Mouse (Mus musculus): Measurements from ENCODE around the gene Lpin2. TPM values are rescaled to one million over a fixed set of nuclear protein-coding genes. Genes with fewer than 3 reads are reported as not detected.

The Lpin2 gene
- total RNA-seq (2017) = 60.3 to 91.9 TPM (median 84.4 TPM) in 3 replicates

- ATAC-seq (replicated peaks; ENCODE audit: insufficient number of reproducible peaks, low FRiP score, low TSS enrichment, poor library complexity, severe bottlenecking) = peak; percentile 74
Measured at GRCm38 (mm10) chr17:71182211-71182721, at the start of gene Lpin2. Gene Lpin2, plus strand, starts transcription at chr17:71182560.

DNA sequence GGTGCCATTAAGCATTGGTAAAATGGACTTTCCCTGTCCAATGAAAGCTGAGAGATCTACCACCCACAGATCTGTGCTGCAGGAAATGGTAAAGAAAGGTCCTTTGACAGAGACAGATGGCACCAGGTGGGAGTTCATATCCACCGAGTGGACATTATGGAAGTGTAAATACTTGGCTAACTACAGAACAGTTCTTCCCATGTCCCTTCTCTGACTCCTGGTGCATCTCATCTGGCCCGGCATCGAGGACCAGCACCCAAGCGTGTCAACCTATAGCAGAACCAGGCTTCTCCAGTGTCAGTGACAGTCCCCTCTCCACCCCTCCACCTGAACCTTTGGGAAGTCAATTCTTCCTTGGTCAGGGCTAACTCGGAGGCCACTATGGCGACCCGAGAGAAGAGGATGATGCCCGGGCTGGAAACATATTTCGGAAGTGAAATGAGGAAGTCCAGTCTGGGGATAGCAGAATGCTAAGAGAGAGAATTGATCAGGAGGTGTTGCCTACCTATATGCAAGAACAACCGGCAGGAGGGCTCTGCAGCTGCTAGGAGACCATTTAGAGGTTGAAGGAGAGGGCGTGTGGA, 49.4 kb upstream of the Lpin2 start:
- peak; percentile 38 for ATAC-seq (replicated peaks; ENCODE audit: insufficient number of reproducible peaks, low FRiP score, low TSS enrichment, poor library complexity, severe bottlenecking)

DNA sequence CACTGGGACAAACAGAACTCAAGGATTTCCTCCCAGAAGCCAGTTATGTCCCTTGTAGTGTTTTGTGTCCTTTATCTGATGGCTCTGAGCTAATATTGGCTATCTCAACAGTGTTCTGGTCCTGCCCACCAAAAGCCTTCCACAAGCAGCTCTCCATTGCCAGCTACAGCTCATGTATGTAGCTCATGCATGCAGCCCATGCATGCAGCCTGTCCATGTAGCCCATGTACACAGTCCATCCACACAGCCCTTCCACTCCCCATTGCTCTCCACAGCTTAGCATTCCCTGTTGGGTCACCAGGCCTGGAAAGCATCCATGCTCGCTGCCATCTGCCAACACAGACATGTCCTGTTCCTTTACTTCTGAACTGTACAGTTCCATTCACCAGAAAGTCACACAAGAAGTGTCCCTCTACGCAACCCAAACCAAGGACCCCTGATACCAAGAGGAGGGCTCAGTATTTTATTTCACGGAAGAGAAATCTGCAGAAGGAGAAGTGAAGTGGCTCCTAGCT, 47.9 kb upstream of the Lpin2 start:
- no peak for ATAC-seq (replicated peaks; ENCODE audit: insufficient number of reproducible peaks, low FRiP score, low TSS enrichment, poor library complexity, severe bottlenecking)

- peak; percentile 93 for ATAC-seq (replicated peaks; ENCODE audit: insufficient number of reproducible peaks, low FRiP score, low TSS enrichment, poor library complexity, severe bottlenecking)
Measured at GRCm38 (mm10) chr17:71135108-71135507, 47.3 kb upstream of the Lpin2 start.

DNA sequence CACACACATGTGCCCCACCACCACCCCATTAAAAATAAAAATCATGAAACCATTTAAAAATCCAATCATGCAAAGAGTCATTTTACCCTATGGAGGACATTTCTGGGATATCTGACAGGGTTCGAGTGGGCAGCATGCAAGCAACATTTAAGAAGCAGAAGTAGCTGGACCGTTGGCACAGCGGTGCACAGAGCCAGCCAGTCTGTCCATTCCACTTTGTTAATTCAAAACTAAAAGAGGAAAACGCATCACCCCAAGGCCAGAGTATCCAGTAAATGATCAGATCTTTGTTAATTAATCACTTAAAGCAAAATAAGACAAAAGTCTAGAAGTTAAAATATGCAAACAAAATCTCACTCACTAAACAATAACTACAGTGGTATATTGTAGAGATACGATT, 46.5 kb upstream of the Lpin2 start:
- no peak for ATAC-seq (replicated peaks; ENCODE audit: insufficient number of reproducible peaks, low FRiP score, low TSS enrichment, poor library complexity, severe bottlenecking)

DNA sequence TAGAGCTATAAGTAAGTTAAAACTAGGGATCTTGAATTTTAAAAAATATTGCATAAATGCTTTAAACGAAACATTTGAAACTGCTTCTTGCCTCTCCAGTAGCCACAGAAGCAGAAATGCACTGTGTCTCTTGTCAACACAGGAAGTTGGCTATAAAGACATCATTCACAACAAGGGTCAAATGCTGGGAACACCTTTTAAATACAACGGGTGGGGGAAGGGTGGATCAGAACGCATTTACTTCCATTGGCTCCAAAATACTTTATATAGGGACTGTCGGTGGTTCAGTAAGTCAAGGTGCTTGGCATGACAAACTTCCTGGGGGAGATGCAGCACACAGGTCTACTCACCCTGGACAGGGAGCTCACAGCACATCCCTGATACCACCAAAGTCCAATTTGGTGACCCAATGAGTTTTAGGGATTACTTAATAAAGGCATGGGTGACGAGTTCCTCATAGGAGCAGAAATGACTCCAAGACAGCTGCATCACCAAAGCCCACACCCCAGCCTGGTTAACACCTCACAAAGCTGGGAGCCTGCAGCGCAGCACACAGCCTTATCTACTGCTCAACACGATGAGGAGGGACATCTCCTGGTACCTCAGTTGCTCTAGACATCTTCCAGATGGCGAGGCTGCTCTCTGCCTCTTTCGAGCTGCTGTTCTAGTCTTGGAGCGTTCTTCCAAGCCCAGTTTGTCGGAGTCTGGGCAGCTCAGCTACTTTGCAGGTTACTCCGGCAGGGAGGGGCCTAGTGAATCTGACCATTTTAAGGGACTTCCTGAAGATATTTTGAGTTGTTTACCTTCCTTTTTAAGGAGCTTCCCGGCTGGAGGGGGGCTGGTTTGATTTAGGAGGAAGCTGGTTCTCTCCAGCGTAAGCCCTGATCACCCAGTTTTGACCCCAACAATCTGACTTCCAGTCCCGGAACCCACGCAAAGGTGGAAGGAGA, 45.7 kb upstream of the Lpin2 start:
- no peak for ATAC-seq (replicated peaks; ENCODE audit: insufficient number of reproducible peaks, low FRiP score, low TSS enrichment, poor library complexity, severe bottlenecking)

DNA sequence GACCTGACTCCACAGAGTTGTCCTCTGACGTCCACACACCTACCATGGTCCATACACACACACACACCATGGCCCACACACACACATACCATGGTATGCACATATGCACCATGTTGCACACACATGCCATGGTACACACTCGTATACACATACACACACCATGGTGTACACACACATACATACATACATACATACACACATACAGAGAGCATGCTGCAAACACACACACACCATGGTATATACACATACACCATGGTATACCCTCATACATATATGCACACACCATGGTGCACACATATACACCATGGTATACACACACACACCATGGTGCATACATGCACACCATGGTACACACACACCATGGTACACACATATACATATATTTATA, 45.0 kb upstream of the Lpin2 start:
- ATAC-seq (replicated peaks; ENCODE audit: insufficient number of reproducible peaks, low FRiP score, low TSS enrichment, poor library complexity, severe bottlenecking) = no peak

DNA sequence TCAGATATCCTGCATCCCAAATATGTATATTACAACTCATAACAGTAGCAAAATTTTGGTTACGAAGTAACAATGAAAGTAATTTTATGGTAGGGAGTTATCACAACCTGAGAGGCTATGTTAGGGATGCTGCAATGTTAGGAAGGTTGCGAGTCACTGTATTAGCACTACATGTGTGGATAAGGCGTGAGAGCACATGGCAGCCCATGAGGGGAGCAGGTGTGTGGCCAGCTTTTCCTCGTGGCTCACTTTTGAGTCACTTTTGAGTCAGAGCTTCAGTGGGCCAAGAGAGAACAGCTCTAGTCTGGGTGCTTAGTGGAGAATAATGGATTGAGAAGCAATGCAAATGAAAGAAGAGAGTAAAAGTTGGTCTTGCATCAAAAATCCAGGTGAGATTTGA, 40.3 kb upstream of the Lpin2 start:
- ATAC-seq (replicated peaks; ENCODE audit: insufficient number of reproducible peaks, low FRiP score, low TSS enrichment, poor library complexity, severe bottlenecking) = no peak

GRCm38 (mm10) chr17:71143155-71143554, 39.2 kb upstream of the Lpin2 start:
- ATAC-seq (replicated peaks; ENCODE audit: insufficient number of reproducible peaks, low FRiP score, low TSS enrichment, poor library complexity, severe bottlenecking) = peak; percentile 47

- no peak for ATAC-seq (replicated peaks; ENCODE audit: insufficient number of reproducible peaks, low FRiP score, low TSS enrichment, poor library complexity, severe bottlenecking)
Measured at GRCm38 (mm10) chr17:71144322-71145116, 37.8 kb upstream of the Lpin2 start.

DNA sequence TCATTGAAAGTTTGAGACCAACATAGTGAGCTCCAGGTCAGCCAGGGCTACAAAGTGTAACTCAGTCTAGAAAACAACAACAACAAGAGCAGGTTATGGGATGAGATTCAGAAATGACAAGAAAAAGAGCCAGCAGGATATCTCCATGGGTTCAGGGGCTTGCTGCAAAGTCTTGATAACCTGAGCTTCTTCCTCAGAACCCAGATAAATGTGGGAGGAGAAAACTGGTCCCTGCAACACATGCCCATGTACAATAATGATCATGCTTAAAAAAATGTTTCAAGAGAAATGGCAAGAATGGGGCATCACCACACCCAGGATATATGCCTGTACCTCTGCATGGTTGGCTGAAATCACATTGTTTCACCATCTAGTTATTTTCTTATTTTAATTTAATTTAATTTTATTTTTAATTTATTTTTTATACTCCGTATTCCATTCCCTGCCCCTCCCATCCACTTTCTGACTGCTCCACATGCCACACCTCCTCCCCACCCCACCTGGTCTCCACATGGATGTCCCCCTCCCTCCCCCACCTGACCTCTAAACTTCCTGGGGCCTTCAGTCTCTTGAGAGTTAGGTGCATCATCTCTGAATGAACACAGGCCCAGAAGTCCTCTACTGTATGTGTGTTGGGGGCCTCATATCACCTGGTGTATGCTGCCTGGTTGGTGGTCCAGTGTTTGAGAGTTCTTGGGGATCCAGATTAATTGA, 37.0 kb upstream of the Lpin2 start:
- ATAC-seq (replicated peaks; ENCODE audit: insufficient number of reproducible peaks, low FRiP score, low TSS enrichment, poor library complexity, severe bottlenecking) = no peak

DNA sequence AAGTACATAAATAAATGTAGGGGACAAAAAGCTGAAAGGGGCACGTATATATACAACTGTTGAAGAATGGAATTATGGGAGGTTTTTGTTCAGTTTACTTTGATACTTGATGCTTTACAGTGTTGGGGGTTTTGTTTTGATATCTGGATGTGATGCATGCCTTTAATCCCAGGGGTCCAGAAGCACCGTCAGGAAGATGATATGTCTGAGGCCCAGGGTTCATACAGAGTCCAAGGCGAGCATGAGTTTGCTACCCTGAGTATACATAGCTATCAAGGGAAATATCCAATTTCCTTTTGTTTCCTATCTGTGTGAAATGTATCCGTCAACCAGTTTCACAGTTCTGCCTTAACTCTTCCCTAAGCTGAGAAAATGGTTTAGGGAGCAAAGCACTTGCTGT, 29.0 kb upstream of the Lpin2 start:
- no peak for ATAC-seq (replicated peaks; ENCODE audit: insufficient number of reproducible peaks, low FRiP score, low TSS enrichment, poor library complexity, severe bottlenecking)

DNA sequence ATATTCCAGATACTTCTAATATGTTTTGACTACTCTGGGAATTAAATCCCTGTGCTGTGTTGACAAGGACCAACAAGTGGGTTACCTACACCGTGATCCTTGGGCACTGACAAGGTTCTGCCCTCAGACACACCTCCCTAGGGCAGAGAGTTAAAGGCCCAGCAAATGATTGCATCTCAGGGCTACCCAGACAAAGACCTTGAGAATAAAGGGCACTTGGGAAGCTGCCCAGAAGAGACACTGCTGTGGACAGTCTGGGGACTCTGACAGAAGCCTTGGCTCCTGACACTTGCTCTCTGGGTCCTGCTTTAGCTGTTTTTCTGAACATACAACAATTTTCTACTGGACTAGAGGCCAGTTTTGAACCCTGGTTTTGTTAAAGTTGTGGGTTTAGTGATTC, 27.1 kb upstream of the Lpin2 start:
- ATAC-seq (replicated peaks; ENCODE audit: insufficient number of reproducible peaks, low FRiP score, low TSS enrichment, poor library complexity, severe bottlenecking) = no peak

GRCm38 (mm10) chr17:71159152-71159567, 23.2 kb upstream of the Lpin2 start:
- ATAC-seq (replicated peaks; ENCODE audit: insufficient number of reproducible peaks, low FRiP score, low TSS enrichment, poor library complexity, severe bottlenecking) = no peak

GRCm38 (mm10) chr17:71159720-71160119, 22.6 kb upstream of the Lpin2 start:
- no peak for ATAC-seq (replicated peaks; ENCODE audit: insufficient number of reproducible peaks, low FRiP score, low TSS enrichment, poor library complexity, severe bottlenecking)

DNA sequence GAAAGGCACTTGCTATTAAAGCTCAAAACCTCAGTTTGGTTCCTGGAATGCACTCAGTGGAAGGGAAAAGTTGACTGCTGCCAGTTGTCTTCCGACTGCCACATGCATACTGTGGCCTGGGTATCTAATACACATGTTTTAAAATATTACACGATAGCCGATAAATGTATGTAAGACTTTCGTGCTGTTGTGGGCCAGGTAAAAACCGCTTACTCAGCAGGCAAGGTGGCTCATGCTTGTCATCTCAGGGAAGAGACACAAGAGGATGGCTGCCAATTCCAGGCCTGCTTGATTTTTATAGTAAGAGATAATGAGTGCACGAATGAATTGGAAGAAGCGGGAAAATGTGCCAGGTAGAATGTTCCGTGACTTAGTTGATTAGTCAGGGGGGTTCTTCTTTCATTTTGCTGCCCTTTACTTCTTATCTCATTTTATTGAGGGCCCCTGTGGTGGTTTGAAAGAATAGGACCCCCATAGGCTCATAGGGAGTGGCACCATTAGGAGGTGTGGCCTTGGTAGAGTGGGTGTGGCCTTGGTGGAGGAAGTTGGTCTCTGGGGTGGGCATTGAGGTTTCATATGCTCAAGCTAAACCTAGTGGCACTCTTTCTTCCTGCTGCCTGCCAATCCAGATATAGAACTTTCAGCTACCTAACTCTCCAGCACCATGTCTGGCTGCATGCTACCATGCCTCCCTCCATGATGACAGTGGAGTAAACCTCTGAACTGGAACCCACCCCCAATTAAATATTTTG, 21.9 kb upstream of the Lpin2 start:
- no peak for ATAC-seq (replicated peaks; ENCODE audit: insufficient number of reproducible peaks, low FRiP score, low TSS enrichment, poor library complexity, severe bottlenecking)

GRCm38 (mm10) chr17:71164991-71165390, 17.4 kb upstream of the Lpin2 start:
- peak; percentile 96 for ATAC-seq (replicated peaks; ENCODE audit: insufficient number of reproducible peaks, low FRiP score, low TSS enrichment, poor library complexity, severe bottlenecking)
